Mouse (Mus musculus): ENCODE measurements around the gene Ap1m1. TPM values are rescaled to one million over a fixed set of nuclear protein-coding genes. Genes with fewer than 3 reads are reported as not detected.
A peak's percentile ranks its signal among the peaks of the same experiment; 100 is the strongest.

The Ap1m1 gene
- polyA plus RNA-seq (2017; shearing (Covaris generic)), result 100 to 1,000 TPM; 113 to 130 (median 120) TPM

DNA sequence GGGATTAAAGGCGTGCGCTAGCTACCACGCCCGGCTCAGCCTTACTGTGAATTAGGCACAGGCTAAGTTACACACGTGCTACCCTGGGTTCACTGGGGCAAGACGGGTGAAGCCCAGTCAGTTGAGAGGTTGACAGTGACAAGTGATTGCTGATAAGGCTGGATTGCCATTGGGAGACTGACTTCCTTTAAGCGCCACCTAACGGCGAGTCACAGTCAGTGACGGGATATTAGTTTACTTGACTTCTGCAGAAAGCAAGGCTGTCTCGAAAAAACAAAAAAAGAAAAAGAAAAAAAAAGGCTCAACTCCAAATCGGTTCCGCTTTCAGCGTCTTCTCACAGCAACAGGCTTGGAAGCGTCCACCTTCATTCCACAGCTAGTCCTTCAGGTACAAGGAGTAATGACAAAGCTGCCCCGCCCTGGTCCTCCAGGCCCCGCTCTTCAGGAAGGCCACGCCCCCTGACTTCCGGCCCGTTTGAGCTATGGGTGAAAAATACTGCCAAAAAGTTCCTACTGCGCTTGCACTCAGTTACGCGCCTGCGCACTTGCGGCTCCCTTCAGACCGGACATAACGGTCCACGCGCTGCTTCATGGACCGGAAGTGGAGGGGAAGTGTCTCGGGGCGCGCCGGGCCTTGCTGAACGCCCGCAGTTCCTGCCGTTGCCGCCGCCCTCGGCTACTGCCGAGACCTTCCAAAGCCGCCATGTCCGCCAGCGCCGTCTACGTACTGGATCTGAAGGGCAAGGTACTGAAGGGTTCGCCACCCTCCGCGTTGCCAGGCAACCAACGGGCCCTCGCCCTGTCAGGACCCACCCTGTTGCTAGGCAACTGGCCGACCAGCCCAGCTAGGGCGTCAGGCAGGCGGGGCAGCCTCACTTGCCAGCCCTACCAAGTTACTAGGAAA is at the start of gene Ap1m1:
Gene Ap1m1, plus strand, starts transcription at position 520 of the 904 bp plus-strand sequence.
- ATAC-seq, result peak; percentile 86

DNA sequence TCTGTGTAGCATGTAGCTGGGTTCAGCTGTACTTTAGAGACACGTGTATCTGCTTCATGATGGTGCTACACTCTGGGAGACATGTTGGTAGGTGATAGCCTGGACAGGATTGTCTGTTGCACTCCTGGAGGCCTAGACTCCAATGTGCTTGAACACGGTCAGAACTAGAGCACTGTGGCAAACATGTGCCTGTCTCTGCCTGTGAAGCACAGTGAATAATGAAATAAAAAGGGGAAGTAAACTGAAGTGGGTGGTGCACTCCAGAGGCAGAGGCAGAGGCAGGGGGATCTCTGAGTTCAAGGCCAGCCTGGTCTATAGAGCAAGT is 49.6 kb upstream of the Ap1m1 start:
- ATAC-seq, result no peak

DNA sequence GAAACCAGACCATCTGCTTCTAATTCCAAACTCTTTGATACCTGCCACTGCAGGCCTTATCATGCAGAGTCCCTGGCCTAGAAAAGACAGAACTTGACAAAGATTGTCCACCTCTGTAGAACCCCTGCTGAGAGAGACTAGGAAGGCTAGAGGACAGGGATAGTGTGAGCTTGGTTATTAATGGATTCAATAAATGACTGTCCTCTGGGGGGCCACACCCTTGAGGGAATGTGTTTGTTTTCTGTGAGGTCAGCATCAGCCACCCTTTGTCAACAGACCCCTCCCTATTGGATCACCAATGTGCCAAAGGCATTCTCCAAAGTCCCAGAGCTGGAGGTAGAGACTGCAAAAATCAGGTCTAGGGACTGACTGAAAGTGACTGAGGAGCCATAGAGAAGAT is 47.8 kb upstream of the Ap1m1 start:
- no peak for ATAC-seq

DNA sequence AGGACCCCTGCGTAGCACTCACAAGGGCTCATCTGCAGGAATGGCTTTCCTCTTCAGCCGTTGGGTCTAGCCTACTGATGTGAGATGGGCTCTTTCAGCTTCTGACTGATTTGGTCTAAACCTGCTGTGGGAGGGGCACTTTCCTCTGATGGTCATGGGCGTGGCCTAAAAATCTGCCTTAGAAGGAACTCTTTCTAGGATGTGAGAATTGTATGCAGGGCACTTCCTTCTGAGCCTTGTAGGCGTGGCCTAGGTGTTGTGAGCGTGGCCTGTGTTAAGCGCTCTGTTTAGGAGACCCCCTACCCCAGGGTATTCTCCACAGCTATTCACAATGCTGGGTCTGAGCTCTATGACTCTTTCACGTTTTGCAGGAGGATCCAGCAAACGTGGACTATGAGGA is 41.8 kb upstream of the Ap1m1 start:
- ATAC-seq, result no peak

DNA sequence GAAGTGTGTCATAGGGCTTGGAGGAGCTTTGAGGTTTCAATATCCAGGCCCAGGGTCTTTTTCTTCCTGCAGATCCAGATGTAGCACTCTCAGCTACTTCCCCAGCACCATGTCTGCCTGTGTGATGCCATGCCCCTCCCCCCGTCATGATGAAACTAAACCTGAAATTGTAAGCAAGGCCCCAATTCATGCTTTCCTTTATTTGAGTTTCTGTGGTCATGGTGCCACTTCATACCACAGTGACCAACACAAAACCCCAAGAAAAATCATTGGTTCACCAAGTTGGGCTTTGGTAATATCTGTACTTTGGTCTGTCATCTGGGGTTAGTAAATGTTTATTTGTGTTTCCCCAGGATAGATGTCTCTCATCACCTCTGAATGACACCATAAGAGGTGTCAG is 31.2 kb upstream of the Ap1m1 start:
- ATAC-seq, result no peak

DNA sequence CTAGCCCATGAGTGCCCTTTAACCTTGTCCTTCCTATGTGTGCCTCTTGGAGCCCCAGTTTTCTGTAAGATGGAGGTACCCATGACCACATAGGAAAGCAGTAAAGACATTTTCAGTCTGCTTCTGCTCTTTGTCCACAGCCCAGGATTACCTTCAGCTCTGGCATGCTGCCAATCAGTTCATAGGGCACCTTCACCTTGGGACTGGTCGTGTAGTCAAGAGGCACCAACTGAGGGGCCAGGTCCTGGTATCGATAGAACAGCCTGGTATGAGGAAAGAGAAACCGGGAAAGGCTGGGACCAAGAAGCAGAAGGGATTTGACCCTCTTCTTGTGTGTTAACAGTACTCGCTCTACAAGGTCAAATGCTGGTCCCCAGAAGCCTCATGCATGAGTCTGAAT is 29.6 kb upstream of the Ap1m1 start:
- no peak for ATAC-seq

DNA sequence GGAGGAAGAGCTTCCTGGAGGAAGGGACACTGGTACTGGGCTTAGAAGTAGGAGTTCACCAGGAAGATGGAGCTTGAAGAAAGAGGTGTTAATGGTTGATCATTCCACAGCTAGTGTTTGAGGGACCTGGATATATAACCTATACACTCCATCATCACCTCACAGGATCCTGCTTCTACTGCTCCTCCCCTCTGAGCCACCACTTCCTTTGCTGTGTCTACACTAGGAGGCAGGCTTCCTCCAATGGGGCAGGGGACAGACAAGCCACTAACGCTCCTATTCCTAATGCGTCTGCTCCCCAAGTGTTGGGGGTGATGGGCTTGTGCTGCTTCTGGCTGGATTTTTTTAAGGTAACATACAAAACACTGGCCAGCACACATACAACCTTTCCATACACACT is 29.1 kb upstream of the Ap1m1 start:
- ATAC-seq, result peak; percentile 61

DNA sequence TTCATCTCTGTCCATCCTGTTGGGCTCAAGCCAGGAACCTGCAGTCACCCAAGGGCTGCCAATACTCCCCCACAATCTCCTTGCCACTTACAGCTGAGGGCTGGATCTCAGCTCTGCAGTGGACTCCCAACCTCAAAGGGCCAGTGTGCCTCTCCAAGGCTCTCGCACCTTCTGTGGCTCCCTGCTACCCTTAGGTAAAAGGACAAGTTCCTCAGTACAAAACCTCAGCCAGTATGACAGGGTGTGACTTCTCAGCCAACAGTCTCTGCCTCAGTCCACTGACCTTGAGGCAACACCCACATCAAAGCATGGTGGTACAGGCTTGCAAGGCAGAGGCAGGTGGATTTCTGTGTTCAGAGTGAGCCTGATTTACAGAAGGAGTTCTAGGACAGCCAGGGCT is 28.0 kb upstream of the Ap1m1 start:
- ATAC-seq, result no peak

DNA sequence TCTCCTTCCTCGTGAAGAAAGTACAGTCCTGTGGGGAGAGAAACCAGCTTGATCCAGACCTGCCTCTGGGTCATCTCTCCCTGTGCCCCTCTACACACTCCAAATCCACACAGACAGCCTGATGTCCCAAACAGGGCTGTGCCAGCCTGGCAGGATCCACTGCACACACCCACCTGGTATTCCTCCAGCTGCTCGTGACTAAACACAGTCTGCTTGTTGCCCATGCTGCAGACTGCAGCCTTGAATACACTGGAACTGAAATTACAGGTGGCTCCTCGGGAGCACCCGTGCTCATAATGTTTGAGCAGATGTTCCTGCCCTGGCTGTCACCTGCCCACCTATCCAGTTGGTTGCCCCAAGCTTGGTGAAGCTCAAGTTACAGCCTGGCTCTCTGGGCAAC is 27.1 kb upstream of the Ap1m1 start, which contains the start of gene Cib3:
Gene Cib3, minus strand, starts transcription at position 87 of the 400 bp plus-strand sequence.
- ATAC-seq, result no peak

DNA sequence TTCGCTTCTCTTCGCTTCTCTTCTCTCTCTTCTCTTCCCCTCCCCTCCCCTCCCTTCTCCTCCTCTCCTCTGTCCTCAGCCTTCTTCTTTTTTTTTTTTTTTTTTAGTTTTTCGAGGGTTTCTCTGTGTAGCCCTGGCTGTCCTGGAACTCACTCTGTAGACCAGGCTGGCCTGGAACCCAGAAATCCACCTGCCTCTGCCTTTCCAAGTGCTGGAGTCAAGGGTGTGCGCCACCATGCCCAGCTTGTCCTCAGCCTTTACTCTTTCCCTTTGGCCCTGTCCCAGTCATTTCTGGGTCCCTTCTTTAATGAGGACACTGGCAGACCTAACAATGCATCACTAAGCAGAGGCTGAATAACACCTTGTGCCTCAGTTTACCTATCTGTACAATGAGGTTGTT is 26.3 kb upstream of the Ap1m1 start, which contains the start of gene Gm11034:
Gene Gm11034, minus strand, starts transcription at position 101 of the 400 bp plus-strand sequence.
- no peak for ATAC-seq

DNA sequence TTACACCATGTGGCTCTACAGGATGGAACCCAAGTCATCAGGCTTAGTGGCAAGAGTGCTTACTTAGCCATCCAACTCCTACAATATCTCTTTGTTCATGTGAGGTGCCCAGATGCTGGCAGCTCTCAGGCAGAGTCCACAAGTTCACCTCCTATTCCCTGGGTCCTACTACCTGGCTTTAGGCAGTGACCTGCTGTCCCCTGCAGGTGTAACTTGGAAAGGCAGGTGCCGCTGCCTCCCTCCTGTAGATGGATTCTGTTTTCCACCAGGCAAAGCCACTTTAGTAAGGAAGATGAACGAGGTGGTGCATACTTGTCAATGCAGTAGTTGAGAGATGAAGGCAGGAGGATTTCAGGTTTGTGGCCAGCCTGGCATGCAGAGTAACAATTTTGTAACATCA is 24.8 kb upstream of the Ap1m1 start:
- no peak for ATAC-seq

DNA sequence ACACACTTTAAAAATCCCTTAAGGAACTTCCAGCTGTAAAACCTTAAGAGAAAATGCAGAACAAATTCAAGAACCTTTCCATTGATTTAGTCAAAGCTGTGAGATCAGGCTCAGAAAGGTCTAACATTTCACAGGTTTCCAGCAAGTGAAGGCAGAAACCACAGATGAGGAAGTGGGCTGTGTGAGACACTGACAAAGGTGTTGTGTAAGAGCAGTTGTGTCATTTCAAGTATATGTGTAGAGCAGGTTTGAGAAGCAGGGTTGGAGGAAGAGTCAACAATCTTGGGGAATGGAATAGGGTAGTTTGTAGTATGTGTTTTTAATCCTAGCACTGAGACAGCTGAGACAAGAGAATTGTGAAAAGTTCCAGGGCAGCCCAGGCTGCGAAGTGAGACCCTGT is 23.9 kb upstream of the Ap1m1 start:
- peak; percentile 63 for ATAC-seq

DNA sequence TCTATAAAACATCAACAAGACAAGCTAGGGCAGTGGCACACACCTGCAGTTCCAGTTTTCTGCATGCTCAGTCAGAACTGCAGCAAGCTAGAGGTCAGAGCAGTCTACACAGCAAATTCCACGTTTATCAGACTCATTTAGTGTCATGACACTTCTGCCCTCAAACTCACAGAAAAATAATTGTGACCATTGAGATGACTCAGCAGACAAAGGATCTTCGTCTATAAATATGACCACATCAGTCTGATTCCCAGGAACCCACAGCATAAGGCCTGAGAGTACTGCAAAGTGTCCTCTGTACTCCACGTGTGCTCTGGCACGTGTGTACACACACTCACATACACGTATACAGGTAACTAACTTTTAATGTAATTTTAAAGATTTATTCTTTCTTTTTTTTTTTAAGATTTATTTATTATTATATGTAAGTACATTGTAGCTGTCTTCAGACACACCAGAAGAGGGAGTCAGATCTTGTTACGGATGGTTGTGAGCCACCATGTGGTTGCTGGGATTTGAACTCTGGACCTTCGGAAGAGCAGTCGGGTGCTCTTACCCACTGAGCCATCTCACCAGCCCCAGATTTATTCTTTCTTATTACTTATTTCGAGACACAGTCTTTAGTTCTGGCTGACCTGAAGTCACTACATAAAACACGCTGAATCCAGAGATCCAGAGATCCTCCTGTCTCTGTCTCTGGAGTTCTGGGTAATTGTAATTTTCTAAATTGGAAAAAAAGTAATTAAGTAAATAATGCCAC is 20.9 kb upstream of the Ap1m1 start:
- no peak for ATAC-seq

DNA sequence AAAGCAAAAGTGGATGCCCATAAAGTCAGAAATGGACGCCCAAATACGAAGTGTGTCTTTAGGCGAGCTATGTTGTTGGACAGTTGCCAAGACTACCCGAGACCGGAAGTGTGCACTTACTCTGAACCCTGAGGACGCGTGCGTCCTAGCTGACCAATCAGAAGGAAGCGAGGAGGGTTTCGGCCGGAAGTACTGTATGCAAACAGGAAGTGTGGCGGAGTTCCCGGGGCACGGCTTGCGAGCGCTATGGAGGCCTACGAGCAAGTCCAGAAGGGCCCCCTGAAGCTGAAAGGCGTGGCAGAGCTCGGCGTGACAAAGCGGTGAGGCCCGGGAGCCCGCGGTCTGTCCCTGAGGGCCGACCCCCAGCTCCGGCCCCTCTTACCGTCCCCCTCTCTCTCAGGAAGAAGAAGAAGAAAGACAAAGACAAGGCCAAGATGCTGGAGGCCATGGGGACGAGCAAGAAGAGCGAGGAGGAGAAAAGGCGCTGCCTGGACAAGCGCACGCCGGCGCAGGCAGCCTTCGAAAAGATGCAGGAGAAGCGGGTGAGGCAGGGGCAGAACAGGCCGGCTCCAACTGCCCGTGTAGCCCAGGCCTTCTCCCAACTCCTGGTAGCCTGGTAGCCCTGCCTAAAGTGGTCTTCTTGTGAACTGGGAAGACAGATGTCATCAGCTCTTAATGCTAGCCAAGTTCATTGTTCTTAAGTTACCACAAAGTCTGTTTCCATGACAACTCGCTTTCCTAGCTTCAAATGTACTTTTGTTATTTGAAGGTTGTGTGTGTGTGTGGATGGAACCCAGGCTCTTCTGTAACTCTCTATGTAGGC is 20.1 kb upstream of the Ap1m1 start, which contains the start of gene Fam32a:
Gene Fam32a, plus strand, starts transcription at position 190 of the 823 bp plus-strand sequence.
- peak; percentile 96 for ATAC-seq

DNA sequence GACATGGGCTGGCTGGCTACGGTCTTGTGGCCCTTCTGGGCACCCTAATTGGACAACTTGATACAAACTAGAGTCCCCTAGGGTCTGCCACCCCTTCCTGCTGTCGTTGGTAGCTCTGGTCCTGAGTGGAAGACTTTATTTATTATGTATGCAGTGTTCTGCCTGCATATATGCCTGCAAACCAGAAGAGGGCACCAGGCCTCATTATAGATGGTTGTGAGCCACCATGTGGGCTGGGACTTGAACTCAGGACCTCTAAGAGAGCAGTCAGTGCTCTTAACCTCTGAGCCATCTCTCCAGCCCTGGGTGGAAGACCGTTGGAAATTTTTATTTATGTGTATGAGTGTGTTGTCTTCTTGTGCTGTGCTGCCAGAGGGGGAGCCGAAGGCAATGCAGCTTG is 19.1 kb upstream of the Ap1m1 start:
- ATAC-seq, result no peak

DNA sequence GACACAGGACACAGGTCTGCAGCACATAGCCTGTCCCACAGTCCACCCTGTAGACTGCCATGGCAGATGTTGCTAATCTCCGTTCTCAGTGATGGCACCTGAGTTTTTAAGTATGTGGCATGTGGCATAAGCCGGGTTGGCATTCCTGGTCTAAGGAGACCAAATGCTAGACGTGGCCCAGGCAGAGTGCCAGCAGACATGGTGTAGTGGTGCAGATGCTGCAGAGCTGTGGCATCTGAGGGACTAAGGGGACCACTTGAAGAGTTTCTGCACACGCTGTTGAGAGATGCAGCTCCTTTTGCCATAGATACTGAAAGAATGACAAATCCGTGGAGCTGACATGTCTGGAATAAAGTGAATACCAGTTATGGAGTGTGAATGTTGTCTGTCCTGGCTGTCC is 17.2 kb upstream of the Ap1m1 start:
- ATAC-seq, result no peak

DNA sequence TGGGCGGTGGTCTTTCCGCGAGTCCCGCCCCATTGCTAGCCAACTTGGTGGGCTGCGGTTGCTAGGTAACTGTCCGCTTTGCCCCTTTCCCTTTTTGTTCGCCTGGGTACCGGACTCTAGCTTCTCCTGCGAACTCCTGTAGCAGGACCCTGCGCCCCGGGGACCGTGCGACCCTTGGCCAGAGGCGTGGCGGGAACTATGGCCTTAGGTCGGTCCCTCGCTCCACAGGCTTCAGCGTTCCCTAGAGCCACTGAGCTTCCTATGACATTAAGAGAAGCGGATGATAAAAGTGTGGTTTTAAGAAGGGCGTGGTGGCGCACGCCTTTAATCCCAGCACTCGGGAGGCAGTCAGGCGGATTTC is 565 bp downstream of the Ap1m1 start:
- no peak for ATAC-seq

DNA sequence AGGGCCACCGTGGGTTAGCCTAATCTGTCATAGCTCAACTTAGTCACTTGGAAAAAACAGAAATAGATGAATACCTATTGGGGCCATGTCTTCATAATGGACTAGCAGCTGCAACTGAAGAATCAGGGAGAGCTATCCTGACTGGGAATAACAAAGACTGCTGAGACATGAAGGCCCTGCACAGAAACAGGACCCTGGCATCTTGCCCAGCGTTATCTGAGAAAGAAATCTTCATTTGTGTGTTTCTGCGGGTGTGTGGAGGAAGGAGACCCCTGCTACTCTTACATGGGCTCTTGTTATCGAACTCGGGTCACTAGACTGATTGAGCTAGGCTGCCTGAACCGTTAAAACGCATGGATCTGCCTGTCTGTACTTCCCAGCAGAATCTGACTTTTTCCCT is 1.1 kb downstream of the Ap1m1 start:
- no peak for ATAC-seq

DNA sequence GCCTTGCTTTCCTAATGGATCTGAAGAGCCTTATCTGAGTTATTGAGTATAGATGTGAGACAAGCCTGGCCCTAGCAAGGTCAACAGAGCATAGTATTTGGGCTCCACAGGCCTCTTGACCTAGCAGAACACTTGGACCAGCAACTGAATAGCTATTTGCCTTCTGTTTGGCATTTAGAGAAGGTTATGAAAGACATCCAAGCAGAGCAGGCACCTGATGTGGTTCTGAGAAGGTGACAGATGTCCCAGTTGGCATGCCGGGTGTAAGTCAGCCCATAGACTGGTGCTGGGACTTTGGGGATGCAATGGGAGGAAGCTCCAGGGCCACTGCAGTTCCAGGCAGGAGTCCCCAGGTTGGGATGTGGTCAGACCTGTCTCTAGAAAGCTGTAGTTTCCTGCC is 2.4 kb downstream of the Ap1m1 start:
- ATAC-seq, result no peak

DNA sequence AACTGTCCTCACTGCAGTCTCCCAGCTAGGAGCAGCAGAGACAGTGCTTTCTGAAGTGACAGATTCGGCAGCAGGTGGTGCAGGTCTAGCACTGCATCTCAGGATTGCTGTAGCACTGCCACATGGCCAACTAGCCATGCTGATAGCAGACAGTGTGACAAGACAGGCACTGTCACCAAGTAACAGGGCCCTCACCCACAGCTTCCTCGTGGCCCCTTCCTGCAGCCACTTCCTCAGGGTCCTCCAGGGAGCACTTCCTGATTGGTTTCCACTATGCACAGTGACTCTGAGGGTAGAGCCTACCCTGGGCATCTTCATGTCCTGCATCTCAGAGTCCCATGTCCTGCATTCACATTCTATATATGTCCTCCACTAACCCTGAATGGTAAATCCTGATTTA is 4.8 kb downstream of the Ap1m1 start:
- ATAC-seq, result no peak

DNA sequence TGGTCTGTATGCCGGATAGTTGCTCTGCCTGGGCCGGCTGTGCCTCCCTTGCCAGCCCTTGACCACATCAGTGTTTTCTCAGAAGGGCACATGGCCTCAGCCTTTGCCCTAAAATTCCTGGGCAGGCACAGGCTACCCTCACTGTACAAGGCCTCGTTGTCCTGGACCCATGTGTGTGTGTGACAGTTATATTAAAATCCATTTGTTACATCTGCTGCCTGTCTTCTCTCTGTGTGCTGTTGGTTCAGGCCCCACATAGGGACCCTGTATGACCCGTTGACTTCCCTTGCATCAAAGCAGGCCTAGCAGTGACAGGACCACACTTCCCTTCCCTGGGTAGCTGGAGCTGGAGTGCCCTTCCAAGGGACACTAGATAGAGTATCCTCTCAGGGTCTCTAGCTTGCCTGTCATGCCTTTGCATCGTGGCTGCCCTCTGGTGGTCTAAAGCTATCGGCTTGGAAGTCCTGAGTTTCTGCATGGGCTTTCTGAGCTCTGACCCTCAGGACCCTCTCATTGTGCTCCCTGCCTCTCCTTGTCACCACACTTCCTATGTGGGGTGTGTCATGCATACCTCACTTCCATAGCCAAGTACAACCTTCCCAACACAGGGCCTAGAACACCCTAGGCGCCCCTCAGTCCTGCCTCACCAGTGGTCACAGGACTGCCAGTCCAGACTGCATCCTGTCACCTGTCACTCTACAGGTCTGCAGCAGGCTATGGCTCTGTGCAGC is 17.5 kb downstream of the Ap1m1 start:
- ATAC-seq, result no peak

DNA sequence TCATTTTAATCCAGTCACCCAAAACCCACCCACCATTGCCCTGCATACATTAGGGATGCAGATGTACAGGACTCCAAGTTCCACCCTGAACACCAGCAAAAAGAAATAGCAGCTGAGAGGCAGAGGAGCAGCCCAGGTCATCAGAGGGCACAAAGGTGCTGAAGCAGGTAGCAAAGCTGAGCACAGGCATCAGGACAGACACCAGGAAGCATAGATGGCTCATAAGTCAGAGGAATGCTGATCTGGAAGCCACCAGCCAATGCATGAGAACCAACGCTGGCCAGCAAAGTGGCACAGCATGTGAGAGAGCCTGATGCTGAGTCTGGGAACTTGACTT is 18.1 kb downstream of the Ap1m1 start:
- ATAC-seq, result no peak

All from inflammation-experienced regulatory T-cells, adult 6 months (primary cell).